Mouse (Mus musculus) left cerebral cortex, adult 9 months (tissue): Measurements from ENCODE around the gene Ccl26.

Experiments
- DNase-seq, 2 experiments: peaks; one replicate each; pipeline ENCODE4 v3.0.0; 2022; ENCODE audit warnings: low spot score in 2 of 2

Ccl26 gene

GRCm38 (mm10) chr5:135537794-135538214 lies 25.6 kb downstream of the Ccl26 start:
- no peak for DNase-seq

DNA sequence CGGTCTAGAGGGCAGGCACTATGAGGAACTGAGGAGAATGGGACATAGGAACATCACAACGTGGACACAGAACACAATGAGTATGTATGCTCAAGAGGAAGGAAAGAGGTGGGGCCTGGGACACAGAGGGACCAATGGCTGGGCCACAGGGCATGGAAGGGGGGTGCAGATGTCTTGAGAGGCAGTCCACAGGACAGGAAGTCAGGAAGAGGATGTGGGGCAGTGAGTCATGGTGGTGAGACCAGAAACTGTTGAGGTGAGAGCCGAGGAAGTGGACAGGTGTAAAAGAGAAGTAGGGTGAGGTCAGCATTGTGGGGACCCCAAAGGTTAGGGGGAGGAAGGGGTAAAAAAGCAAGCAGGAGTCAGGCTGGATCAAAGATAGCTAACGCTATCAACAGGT lies 26.0 kb downstream of the Ccl26 start:
- no peak for DNase-seq

DNA sequence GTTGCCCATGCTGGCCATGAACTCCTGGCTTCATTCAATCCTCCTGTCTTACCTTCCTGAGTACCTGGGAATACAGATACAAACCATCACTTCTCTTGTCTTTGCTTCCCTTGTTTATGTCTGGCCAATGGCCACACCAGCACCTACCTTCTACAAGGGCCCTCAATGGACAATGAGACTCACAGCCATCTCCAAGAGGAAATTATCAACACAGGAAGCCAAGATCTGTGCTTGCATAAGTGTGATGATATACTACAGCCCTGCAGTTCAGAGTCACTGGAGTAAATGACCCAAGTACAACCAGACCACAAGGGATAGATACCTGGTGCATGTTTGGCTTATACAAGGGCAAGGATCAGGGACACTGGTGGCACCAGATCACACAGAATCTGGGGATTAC lies 27.5 kb downstream of the Ccl26 start:
- DNase-seq, result no peak

DNA sequence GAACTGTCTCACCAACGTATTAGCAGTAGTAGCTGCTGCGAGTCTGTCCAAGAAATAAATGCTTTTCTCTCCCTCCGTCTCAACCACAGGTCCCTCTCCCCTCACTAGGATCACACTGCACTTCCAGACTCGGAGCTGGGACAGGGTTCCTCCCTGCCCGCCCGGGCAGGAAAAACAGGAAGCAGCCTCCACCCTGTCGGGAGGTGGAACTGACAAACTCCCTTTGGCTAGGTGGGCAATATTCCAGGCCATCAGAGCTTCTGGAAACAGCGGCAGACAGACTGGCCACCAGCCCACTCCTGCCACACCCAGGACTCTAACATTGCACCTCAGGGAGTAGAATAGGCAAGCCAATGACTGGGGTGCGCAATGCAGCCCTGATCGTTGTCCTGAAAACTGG lies 29.9 kb downstream of the Ccl26 start:
- no peak for DNase-seq

DNA sequence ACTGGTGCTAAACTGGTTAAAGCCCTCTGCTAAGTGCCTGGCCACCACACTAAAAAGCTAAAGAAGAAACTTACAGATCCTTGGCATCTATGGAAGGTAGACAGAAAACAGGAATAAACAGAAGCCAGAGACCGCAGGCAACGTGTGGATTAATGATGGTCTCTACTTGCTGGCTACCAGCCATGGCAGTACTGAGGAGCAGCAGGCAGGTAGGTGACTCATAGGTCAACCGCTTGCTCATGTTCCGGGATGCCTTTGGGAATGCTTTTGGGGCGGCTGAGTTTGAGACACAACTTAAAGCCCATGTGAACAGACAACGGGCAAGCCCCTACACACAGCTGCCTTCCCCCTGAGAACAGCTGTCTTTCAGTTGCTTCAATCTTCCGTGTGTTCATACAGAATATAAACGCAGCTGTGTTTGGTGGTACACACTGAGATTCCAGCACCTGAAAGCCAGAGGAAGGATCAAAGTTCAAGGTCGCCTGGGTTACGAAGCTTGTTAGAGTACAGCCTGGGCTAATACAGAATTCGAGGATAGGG lies 32.0 kb downstream of the Ccl26 start:
- DNase-seq, result no peak

GRCm38 (mm10) chr5:135529964-135530363 lies 33.4 kb downstream of the Ccl26 start:
- DNase-seq, result no peak

GRCm38 (mm10) chr5:135529310-135529709 lies 34.1 kb downstream of the Ccl26 start:
- DNase-seq, result no peak

DNA sequence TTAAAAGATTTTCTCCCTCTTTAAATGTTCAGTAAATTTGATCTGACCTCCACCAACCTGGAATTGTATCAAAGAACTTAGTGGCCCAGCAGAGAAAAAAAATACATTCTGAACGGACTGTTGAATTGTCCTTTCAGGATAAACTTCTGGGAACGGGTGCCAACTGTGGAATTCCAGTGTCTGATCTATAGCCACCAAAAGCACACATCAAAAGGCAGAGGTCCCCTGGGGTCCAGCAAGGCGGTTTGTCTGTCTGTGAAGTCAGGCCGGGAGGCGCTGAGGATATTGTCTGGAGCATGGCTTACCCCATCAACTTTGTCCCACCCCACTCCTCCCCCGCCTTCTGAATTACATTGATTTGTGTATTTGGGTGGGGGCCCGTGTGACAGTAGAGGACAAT lies 35.4 kb downstream of the Ccl26 start:
- DNase-seq, result no peak

- DNase-seq, result no peak
Measured at GRCm38 (mm10) chr5:135524660-135525560, 38.5 kb downstream of the Ccl26 start.

DNA sequence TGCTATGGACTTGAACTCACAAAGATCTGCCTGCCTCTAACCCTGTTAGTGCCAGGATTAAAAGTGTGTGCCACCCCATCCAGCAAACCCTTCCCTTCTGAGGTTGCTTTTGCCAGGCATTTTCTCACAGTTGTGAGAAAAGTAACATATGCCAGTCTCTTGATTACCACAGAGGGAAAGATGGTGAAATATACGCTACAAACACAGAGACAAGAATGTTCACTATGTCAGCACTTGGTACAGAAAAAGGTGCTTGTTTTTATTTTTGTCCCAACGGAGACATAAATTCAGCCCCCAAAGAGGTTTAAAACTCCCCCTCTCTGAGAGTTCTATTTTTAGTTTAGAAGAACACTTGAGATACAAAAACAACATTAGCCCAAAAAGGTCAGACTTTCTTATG lies 39.3 kb downstream of the Ccl26 start:
- DNase-seq, result no peak

DNA sequence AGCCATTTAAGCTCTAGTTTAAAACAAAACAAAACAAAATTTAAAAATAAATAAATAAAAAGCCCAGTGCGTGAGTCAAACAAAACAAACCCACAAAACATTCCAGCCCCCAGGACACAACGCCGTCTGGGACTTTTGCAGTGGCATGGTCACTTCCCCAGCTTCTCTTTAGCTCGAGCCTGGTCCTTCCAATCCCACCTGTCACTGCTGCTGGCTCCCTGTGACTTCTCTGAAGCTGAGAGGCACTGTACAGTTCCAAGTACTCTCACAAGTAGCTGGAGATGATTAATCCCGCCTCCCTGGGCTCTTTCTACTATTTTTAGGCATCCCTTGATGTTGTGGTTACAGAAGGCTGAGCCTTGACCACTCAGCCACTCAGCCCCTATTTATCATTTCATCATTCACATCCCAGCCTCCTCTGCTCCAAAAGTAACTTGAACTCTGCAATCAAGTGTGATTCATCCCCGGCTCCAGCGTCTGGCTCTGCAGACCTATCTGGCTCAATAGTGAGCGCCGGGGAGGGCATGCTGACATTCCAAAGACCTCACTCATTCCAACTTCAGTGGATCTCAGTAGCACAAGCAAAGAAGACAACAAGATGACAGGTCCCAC lies 41.2 kb downstream of the Ccl26 start:
- no peak for DNase-seq

DNA sequence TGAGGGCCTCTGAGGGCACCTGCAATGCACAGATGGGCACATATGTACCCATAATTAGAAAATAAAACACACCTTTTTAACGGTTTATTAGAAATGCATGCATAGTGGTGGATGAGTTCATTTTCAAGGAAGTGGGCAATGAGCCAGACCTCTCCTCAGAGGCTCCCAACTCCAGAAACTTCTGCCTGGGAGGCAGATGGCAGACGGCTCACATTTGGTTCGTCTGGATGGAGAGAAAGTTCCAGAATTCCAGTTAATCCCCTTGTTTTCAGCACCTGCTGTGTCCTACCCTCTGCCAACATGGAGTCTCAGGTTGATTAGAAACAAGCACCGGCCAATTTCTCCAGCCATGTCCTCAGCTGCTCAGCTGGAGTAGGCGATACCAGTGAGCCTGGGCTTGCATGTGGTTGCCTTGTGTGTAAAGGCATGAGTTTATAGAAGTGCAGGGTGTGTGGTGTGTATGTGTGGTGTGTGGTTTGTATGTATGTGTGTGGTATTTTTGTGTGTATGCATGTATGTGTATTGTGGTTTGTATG lies 46.0 kb downstream of the Ccl26 start:
- no peak for DNase-seq

- no peak for DNase-seq
Measured at GRCm38 (mm10) chr5:135513131-135513530, 50.2 kb downstream of the Ccl26 start.

- no peak for DNase-seq
Measured at GRCm38 (mm10) chr5:135511105-135511504, 52.3 kb downstream of the Ccl26 start.
